Mouse (Mus musculus) regulatory T cell (primary cell): ENCODE results near the gene Gsta1.
"Not testable (repeated sequence)": the region's sequence is repeated elsewhere in the genome, so short reads cannot be mapped to it uniquely, and the experiment has no call there.

ENCODE experiments used
- in situ Hi-C: fragments of 300-600 bp; cut with MboI, MseI; formaldehyde crosslinking; loops from one replicate; pipeline ENCODE4 v1.15.1; 2025; ENCODE audit warnings: high pct_unique_total_duplicates

Gene Gsta1

GRCm38 (mm10) chr9:78229658-78230057 lies 798 bp upstream of the Gsta1 start:
- in situ Hi-C loops, result loop anchor here (5.0 kb wide), 1 partner anchor 33 kb away; no protein-coding TSS in a partner anchor

- in situ Hi-C loops, result not testable (repeated sequence)
Observed at GRCm38 (mm10) chr9:78233121-78233695, 2.8 kb downstream of the Gsta1 start.

- in situ Hi-C loops, result not testable (repeated sequence)
Observed at GRCm38 (mm10) chr9:78255683-78256470, 25.4 kb downstream of the Gsta1 start.

- in situ Hi-C loops, result not testable (repeated sequence)
Observed at GRCm38 (mm10) chr9:78256914-78257313, 26.5 kb downstream of the Gsta1 start, which contains the start of gene Gm3776. TSS of gene Gm3776 (plus strand) at chr9:78257129.

- in situ Hi-C loops, result loop anchor here (5.0 kb wide), 1 partner anchor 32 kb away; no protein-coding TSS in a partner anchor
Observed at GRCm38 (mm10) chr9:78259688-78260087, 29.2 kb downstream of the Gsta1 start.

GRCm38 (mm10) chr9:78270945-78271344 lies 40.5 kb downstream of the Gsta1 start:
- in situ Hi-C loops, result loop anchor here (5.0 kb wide), 1 partner anchor 96 kb away; the partner anchor contains the start of gene Dppa5a

GRCm38 (mm10) chr9:78282002-78282711 lies 51.7 kb downstream of the Gsta1 start:
- in situ Hi-C loops, result not testable (repeated sequence)

- in situ Hi-C loops, result not testable (repeated sequence)
Observed at GRCm38 (mm10) chr9:78289063-78289462, 58.6 kb downstream of the Gsta1 start.

GRCm38 (mm10) chr9:78289723-78290122 lies 59.3 kb downstream of the Gsta1 start, which contains the start of gene Gm10639:
TSS of gene Gm10639 (plus strand) at chr9:78289923.
- in situ Hi-C loops, result not testable (repeated sequence)
